Mouse (Mus musculus) lung, postnatal 0 days (tissue): ENCODE measurements around the gene Umad1. TPM values are rescaled to one million over a fixed set of nuclear protein-coding genes. Genes with fewer than 3 reads are reported as not detected.

Experiments used
- ATAC-seq: fragments of 200-750 bp; cut with Nextera tagmentation; 2 replicates; pipeline ENCODE4 v1.8.0; 2017; ENCODE audit warnings: moderate library complexity
- DNase-seq: peaks from one replicate; pipeline ENCODE4 v3.0.0-alpha.2; 2016; ENCODE audit warnings: low spot score
- H3K27ac ChIP-seq: fragments of 300-500 bp; sonication (generic); 2 replicates; pipeline ENCODE4 v1.5.1; 2014; ENCODE audit warnings: antibody characterized with exemption, mild to moderate bottlenecking, low read length, mixed read lengths
- H3K27me3 ChIP-seq: fragments of 300-500 bp; sonication (generic); replicated peaks from 2 replicates; pipeline ENCODE4 v1.6.1; 2014; ENCODE audit warnings: low read length, mixed read lengths; ENCODE audit not compliant: insufficient read depth
- H3K36me3 ChIP-seq: fragments of 300-500 bp; sonication (generic); 2 replicates; pipeline ENCODE4 v1.6.1; 2014; ENCODE audit warnings: low read length, mixed read lengths; ENCODE audit not compliant: insufficient read depth
- H3K4me1 ChIP-seq: fragments of 300-500 bp; sonication (generic); 2 replicates; pipeline ENCODE4 v1.6.1; 2014; ENCODE audit warnings: antibody characterized with exemption, low read depth, low read length, mixed read lengths; ENCODE audit not compliant: insufficient read depth
- H3K4me2 ChIP-seq: fragments of 300-500 bp; sonication (generic); replicated peaks from 2 replicates; pipeline ENCODE4 v1.6.1; 2014; ENCODE audit warnings: low read depth, mild to moderate bottlenecking, low read length, moderate library complexity, mixed read lengths
- H3K4me3 ChIP-seq: fragments of 300-500 bp; sonication (generic); 2 replicates; pipeline ENCODE4 v1.5.1; 2014; ENCODE audit warnings: low read depth, low read length
- H3K9ac ChIP-seq: fragments of 300-500 bp; sonication (generic); replicated peaks from 2 replicates; pipeline ENCODE4 v1.6.1; 2014; ENCODE audit warnings: low read depth, mild to moderate bottlenecking
- H3K9me3 ChIP-seq: fragments of 300-500 bp; sonication (generic); 2 replicates; pipeline ENCODE4 v1.6.1; 2016; ENCODE audit warnings: low read length, mixed read lengths
- CTCF ChIP-seq: IDR thresholded peaks from 2 replicates; pipeline ENCODE4 v1.5.1; 2016; ENCODE audit warnings: antibody characterized with exemption, mild to moderate bottlenecking
- EP300 ChIP-seq: IDR thresholded peaks from 2 replicates; pipeline ENCODE4 v1.6.1; 2016; ENCODE audit warnings: antibody characterized with exemption, mild to moderate bottlenecking, control low read depth
- WGBS: fragments of 180-500 bp; shearing (Covaris S2); extraction: QIAGEN DNeasy Blood & Tissue Kit; methylation state at CpG from one replicate; pipeline ENCODE4 v1.1.7; 2014; 5-methylcytosine and 5-hydroxymethylcytosine counted together
- polyA plus RNA-seq: library from polyadenylated mRNA; unstranded; fragments of >200 nt; fragmentation: Nextera tagmentation; extraction: Ambion mirVana; gene quantifications from 2 replicates; pipeline ENCODE4 v1.2.1, GENCODE M21; 2015

The Umad1 gene
- polyA plus RNA-seq, 1 experiment from 2014 or later: 17.6 TPM

- Histone ChIP-seq H3K27me3 (no peaks in the 10 kb centered on the region), H3K4me3 (no peak overlapping the region), H3K27ac (no peak overlapping the region), H3K4me1 (no peaks in the 10 kb centered on the region), H3K9ac (no peak overlapping the region), H3K4me2 (no peak overlapping the region), H3K36me3 (no peaks in the 10 kb centered on the region), H3K9me3 (no peaks in the 10 kb centered on the region)
- DNase-seq (no peak), ATAC-seq (no peak)
- WGBS: 87% methylated on average over 9 of the region's 9 CpGs
- no peak for TF ChIP-seq CTCF
- no peak for TF ChIP-seq EP300
Measured at GRCm38 (mm10) chr6:8336487-8337390, 77.7 kb downstream of the Umad1 start.

DNA sequence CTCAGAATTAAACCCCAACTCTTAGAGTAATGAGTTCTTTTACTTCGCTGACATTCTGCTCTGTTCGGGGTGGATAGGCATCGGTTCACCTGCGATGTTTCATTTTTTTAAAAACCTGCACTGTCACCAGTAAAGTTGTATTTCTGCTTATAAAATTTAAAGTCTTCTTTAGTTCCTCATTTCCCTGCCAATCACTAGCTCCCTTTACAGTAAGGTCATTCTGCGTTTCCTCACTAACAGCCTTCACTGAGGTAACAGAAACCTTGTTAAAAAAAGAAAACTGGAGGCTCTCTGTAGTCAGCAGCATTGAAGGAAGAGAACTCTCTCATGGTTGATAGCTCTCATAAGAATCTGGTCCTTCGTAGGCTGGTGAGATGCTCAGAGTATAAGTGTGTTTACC, 80.4 kb downstream of the Umad1 start:
- ATAC-seq: no peak
- no peak for DNase-seq
- H3K9ac ChIP-seq: no peak overlapping the region
- no peak overlapping the region for H3K4me3 ChIP-seq
- TF ChIP-seq EP300: no peak
- TF ChIP-seq CTCF: no peak
- no peaks in the 10 kb centered on the region for H3K9me3 ChIP-seq
- H3K27me3 ChIP-seq: no peaks in the 10 kb centered on the region
- no peak overlapping the region for H3K27ac ChIP-seq
- no peaks in the 10 kb centered on the region for H3K36me3 ChIP-seq
- WGBS: 86% methylated on average over 6 of the region's 6 CpGs
- H3K4me2 ChIP-seq: no peak overlapping the region
- H3K4me1 ChIP-seq: no peaks in the 10 kb centered on the region; the same call in 1 of the 2 replicates

- Histone ChIP-seq H3K27ac (no peak overlapping the region), H3K36me3 (no peaks in the 10 kb centered on the region), H3K4me1 (peaks cover 4% of the 10 kb centered on the region; the same call in 1 of the 2 replicates), H3K27me3 (no peaks in the 10 kb centered on the region), H3K4me2 (0 out of 2 replicates have a peak overlapping the region, but pooled peaks have one; percentile 11), H3K4me3 (no peak overlapping the region), H3K9me3 (no peaks in the 10 kb centered on the region), H3K9ac (no peak overlapping the region)
- TF ChIP-seq EP300 (no peak), CTCF (no peak)
- ATAC-seq: no peak
- DNase-seq: no peak
- WGBS: 70% methylated on average over 4 of the region's 4 CpGs
Measured at GRCm38 (mm10) chr6:8343271-8343670, 84.2 kb downstream of the Umad1 start.

DNA sequence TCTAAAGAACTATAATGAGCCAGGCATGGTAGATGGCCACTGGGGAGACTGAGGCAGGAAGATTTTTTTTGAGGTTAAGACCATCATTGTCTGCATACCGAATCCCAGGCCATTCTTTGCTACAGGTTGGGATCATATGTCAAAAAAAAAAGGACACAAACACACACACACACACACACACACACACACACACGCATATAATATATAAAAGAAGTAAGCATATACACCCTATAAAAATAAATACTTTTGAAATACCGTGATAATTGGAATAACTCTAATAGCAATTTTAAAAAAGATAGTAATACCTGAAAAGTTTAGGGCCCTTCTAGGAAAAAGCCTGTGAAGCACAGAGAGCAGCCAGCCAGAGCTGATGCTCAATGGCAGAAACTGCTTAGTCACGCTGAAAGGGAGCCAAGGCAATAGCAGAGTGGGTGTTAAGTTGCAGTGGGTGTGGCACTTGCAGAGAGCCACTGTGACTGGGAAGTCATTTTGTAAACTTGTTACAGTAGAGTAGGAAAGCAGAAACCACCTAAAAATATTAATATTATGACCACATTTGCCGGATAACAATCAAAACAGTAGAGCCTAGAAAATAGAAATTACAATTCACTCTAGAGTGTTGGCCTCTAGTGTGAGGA, 86.2 kb downstream of the Umad1 start:
- Histone ChIP-seq H3K27ac (no peak overlapping the region), H3K27me3 (no peaks in the 10 kb centered on the region), H3K36me3 (no peaks in the 10 kb centered on the region), H3K4me2 (no peak overlapping the region), H3K9ac (no peak overlapping the region), H3K4me3 (no peak overlapping the region), H3K9me3 (no peaks in the 10 kb centered on the region), H3K4me1 (peaks cover 4% of the 10 kb centered on the region; the same call in 1 of the 2 replicates)
- WGBS: 56% methylated on average over 5 of the region's 5 CpGs
- TF ChIP-seq CTCF: no peak
- peak; percentile 41 for TF ChIP-seq EP300
- DNase-seq: peak; percentile 83
- peak; percentile 87 for ATAC-seq

- no peaks in the 10 kb centered on the region for H3K9me3 ChIP-seq
- no peak overlapping the region for H3K4me3 ChIP-seq
- H3K4me2 ChIP-seq: no peak overlapping the region
- TF ChIP-seq EP300: peak; percentile 60; the same call in 1 of the 2 replicates
- TF ChIP-seq CTCF: no peak
- no peaks in the 10 kb centered on the region for H3K27me3 ChIP-seq
- DNase-seq (peak; percentile 50), ATAC-seq (peak; percentile 62)
- H3K9ac ChIP-seq: no peak overlapping the region
- no peak overlapping the region for H3K27ac ChIP-seq
- 55% methylated on average over 2 of the region's 2 CpGs for WGBS
- H3K36me3 ChIP-seq: no peaks in the 10 kb centered on the region
- H3K4me1 ChIP-seq: peaks cover 4% of the 10 kb centered on the region; the same call in 1 of the 2 replicates
Measured at GRCm38 (mm10) chr6:8347154-8347553, 88.1 kb downstream of the Umad1 start.

GRCm38 (mm10) chr6:8348344-8348743, 89.3 kb downstream of the Umad1 start:
- WGBS: 81% methylated on average over 1 of the region's 1 CpGs
- DNase-seq (no peak), ATAC-seq (no peak)
- Histone ChIP-seq H3K4me2 (no peak overlapping the region), H3K9ac (no peak overlapping the region), H3K27me3 (no peaks in the 10 kb centered on the region), H3K27ac (no peak overlapping the region), H3K4me1 (peaks cover 4% of the 10 kb centered on the region; the same call in 1 of the 2 replicates), H3K36me3 (no peaks in the 10 kb centered on the region), H3K4me3 (no peak overlapping the region), H3K9me3 (no peaks in the 10 kb centered on the region)
- TF ChIP-seq EP300 (no peak), CTCF (no peak)
